Mouse (Mus musculus) heart, adult 2 months (tissue): ENCODE results near the gene Hps3.

ENCODE experiments used
- CTCF ChIP-seq: fragments of 200-600 bp; IDR thresholded peaks from 2 replicates; pipeline ENCODE4 v1.8.1; 2022; ENCODE audit warnings: antibody characterized with exemption, mild to moderate bottlenecking, moderate library complexity
- EP300 ChIP-seq: fragments of 200-500 bp; IDR thresholded peaks from 2 replicates; pipeline ENCODE4 v1.6.1; 2011; ENCODE audit warnings: low read depth, low read length, control low read depth; ENCODE audit not compliant: insufficient read depth
- POLR2A ChIP-seq: fragments of 200-500 bp; IDR thresholded peaks from 2 replicates; pipeline ENCODE4 v1.6.1; 2011; ENCODE audit warnings: mild to moderate bottlenecking, low read depth, low read length, control low read depth; ENCODE audit not compliant: insufficient read depth

- TF ChIP-seq CTCF (no peak), EP300 (no peak), POLR2A (no peak)
Observed at GRCm38 (mm10) chr3:20036069-20036468, 954 bp upstream of the Hps3 start.
